Mouse (Mus musculus) layer of hippocampus, adult 2 months (tissue): ENCODE measurements around the gene Igf2bp3. TPM values are rescaled to one million over a fixed set of nuclear protein-coding genes. Genes with fewer than 3 reads are reported as not detected.
A peak's percentile ranks its signal among the peaks of the same experiment; 100 is the strongest.

Source experiments
- DNase-seq, 2 experiments: peaks; one replicate each; pipeline ENCODE4 v3.0.0; 2022; ENCODE audit warnings: low spot score in 2 of 2
- H3K27ac ChIP-seq: fragments of 200-600 bp; 2 replicates; pipeline ENCODE4 v1.8.1; 2022
- H3K4me3 ChIP-seq: fragments of 200-600 bp; 2 replicates; pipeline ENCODE4 v1.8.1; 2022; ENCODE audit warnings: mild to moderate bottlenecking
- CTCF ChIP-seq: fragments of 200-600 bp; conservative IDR thresholded peaks from 2 replicates; pipeline ENCODE4 v1.8.1; 2022; ENCODE audit warnings: antibody characterized with exemption, mild to moderate bottlenecking, moderate library complexity
- total RNA-seq, 2 experiments: library from RNA; stranded (reverse); gene quantifications; 2 replicates each; pipeline ENCODE4 v1.2.3; 2021

Gene Igf2bp3
- total RNA-seq, 2 experiments from 2014 or later = not detected

DNA sequence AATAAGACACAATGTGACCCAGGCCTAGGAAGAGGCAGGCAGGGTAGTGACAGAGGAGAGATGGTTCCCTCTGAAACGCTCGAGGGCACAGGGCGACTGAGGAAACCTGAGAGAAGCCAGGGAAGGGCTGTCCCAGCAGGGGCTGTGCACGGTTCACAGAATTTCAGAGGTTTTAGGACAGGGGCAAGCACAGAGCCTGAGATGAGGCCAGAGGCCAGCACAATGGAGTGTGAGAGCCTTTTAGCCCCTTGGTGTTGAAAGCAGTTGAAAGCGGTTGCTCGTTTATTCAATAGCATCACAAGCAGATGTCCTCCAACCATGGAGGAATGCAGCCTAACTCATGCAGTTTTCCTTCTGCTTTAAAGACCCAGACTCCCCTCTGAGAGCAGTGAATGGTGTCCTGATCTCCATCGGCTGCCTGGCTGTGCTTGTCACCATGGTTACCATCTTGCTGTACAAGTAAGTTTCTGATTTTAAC lies 159.5 kb downstream of the Igf2bp3 start:
- DNase-seq = no peak
- TF ChIP-seq CTCF = no peak
- H3K27ac ChIP-seq = no peak overlapping the region

DNA sequence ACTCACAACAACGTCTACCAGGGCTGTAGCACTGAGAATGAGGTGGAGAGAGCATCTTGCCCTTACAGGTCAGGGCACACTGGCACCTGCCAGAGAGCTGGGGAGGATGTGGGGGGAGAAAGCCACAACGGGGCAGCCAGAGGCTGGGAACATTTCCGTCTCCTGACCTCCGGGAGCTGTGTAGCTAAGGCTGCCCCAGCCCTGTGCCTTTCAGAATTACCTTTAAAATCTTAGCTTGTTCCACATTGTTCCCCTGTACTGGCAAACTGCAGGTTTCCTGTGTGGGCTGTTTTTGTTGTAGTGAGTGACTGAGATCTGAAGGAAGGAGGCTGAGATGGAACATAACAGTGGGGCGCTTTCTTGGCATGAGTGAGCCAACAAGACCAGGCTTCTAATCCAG lies 162.6 kb downstream of the Igf2bp3 start:
- no peak overlapping the region for H3K27ac ChIP-seq
- DNase-seq = no peak
- no peak overlapping the region for H3K4me3 ChIP-seq
- no peak for TF ChIP-seq CTCF

More for the DNA sequence above, 159.5 kb downstream of the Igf2bp3 start:
- no peak overlapping the region for H3K4me3 ChIP-seq

DNA sequence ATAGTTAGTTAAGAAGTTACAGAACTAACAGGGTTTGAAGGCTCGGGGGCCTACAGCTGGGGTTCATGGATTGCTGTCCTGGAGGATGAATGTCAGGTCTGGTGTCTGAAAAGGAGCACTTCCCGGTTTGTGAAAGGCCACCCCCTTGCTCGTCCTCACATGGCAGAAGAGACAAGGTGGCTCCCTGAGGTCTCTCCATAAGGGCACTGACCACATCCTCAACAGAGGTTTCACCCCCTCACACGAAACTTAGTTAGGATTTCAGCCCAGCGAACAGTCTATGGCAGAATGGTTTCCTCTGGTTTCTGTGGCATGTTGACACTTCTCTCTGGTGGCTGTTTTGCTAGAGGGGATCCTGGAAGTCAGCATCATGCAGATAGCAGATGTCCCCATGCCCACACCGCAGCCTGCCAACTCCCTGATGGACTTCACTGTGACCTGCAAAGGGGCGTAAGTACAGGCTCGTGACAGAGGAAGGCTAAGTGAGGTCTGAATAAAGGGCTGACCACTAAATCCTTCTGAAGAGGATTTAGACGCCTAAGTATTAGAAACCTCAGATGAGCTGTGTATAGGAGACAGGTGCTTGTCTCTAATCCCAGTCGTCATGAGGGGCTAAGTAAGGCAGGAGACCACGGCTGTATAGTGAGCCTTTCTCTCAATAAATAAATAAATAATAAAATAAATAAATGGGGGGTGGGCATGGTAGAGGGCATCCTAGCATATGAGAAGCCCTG lies 163.9 kb downstream of the Igf2bp3 start:
- Histone ChIP-seq H3K4me3 (no peak overlapping the region), H3K27ac (no peak overlapping the region)
- DNase-seq = no peak
- no peak for TF ChIP-seq CTCF

DNA sequence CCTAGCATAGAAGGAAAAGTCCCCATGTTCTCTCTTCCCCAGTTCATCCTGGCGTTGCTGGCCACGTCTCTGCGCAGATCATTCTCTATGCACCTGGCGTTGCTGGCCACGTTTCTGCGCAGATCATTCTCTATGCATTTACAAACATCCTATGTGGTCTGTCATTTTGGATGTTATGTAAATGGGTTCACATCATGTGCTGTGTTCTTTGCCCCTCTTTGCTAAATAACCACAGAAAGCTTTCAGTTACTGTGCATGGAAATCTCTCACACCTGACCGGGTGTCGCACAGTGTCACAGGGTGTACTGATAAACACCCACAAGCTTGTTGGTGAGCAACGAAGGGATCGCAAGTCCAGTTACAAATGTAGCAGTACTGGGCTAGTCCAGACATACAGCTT lies 166.4 kb downstream of the Igf2bp3 start:
- Histone ChIP-seq H3K4me3 (no peak overlapping the region), H3K27ac (no peak overlapping the region)
- no peak for TF ChIP-seq CTCF
- no peak for DNase-seq

DNA sequence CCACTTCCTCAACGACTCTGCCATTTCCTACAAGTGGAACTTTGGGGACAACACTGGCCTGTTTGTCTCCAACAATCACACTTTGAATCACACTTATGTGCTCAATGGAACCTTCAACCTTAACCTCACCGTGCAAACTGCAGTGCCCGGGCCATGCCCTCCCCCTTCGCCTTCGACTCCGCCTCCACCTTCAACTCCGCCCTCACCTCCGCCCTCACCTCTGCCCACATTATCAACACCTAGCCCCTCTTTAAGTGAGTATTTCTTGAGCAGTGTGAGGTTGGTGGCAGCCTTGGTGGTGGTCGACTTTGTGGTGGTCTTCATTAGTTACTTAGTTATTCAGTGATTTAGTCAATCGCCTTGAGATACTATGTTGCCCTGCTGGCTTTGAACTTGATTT lies 166.9 kb downstream of the Igf2bp3 start:
- DNase-seq = no peak
- Histone ChIP-seq H3K4me3 (no peak overlapping the region), H3K27ac (no peak overlapping the region)
- no peak for TF ChIP-seq CTCF

DNA sequence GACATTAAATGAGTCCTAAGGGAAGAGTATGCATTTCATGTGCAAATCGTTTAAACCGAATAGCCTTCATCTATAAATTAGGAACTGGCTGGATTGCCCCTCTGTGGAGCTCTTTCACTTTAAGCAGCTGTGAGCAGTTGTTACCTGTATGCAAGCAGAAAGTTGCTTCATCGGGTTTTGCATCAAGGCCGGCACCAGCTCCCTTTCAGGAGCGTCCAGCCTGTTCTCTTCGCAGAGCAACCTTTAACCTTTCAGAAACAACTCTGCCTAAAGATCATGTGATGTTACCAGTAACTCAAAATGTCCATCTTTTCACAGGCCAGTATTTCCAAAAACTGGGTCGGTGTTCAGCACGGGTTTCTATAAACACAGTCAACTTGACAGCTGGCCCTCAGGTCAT lies 167.8 kb downstream of the Igf2bp3 start:
- Histone ChIP-seq H3K4me3 (no peak overlapping the region), H3K27ac (no peak overlapping the region)
- DNase-seq = no peak
- TF ChIP-seq CTCF = no peak

DNA sequence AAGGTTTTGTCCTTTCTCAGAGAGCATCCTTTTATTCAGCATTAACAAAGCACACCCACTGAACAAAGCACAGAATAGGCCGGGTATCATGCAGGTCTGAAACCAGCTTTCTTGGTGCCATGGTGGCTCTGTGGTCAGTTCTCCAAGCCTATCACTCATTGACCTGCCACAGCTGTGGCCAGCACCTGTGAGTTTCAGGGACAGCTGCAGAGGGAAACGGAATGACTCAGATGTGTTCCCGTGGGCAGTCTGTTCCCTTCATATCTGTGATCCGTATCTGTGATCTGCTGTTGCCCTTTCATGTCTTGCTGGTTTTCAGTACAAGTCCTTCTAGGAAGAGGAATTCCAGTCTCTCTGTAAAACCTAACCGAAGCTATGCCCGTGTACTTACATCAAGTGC lies 168.3 kb downstream of the Igf2bp3 start:
- Histone ChIP-seq H3K4me3 (no peak overlapping the region), H3K27ac (no peak overlapping the region)
- TF ChIP-seq CTCF = no peak
- no peak for DNase-seq

DNA sequence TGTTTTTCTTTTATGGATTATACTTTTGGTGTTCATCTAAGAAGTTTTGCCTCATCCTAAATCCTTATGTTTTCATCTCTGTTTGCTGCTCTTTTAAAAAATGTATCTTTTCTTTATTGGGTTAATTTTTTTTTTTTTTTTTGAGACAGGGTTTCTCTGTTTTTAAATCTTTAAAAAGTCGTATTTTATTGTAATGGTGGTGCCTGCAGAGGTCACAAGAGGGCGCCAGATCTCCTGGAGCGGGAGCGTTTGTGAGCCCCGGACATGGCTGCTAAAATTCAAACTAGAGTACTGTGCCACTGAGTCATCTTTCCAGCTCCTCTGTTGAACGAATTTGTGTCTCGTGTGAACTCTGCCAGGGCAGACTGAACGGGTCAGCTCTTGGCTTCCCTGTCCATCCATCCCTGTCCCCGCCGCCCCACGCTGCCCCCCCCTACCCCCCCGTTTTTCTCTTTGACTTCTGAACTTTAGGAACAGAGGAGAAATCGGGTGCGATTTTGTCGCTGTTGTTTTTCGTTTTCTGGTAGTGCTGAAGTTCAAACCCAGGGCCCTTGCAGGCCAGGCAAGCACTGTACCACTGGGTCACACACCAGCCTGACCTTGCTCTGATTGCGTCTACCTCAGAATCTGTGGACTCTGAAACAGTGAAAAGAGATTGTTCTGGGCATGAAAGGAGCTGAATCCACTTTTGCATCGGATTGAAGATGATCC lies 175.1 kb downstream of the Igf2bp3 start:
- peak; percentile 86 for TF ChIP-seq CTCF
- Histone ChIP-seq H3K4me3 (peak overlapping the region; percentile 15; the same call in 1 of the 2 replicates), H3K27ac (no peak overlapping the region)
- peak; percentile 67 to 72 for DNase-seq

DNA sequence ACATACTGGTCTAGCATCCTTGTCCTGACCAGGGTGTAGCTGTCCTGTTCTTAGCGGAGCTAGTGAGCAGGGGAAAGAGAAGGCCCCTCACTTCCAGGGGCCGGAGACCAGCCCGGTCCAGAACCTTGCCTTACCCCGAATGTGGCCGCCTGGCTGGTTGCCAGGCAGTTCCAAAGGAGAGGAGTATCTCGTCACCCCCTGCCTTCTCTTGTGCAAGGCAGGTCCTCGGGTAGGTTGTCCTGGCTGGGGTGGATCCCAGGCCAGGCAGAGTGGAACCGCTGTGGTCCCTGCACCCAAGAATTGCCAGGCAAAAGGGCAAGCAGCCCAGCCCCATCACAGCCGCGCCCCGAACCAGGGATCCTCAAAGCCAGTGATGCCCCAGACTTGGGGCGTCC lies 177.5 kb downstream of the Igf2bp3 start:
- Histone ChIP-seq H3K4me3 (no peak overlapping the region), H3K27ac (no peak overlapping the region)
- TF ChIP-seq CTCF = no peak
- DNase-seq = no peak

DNA sequence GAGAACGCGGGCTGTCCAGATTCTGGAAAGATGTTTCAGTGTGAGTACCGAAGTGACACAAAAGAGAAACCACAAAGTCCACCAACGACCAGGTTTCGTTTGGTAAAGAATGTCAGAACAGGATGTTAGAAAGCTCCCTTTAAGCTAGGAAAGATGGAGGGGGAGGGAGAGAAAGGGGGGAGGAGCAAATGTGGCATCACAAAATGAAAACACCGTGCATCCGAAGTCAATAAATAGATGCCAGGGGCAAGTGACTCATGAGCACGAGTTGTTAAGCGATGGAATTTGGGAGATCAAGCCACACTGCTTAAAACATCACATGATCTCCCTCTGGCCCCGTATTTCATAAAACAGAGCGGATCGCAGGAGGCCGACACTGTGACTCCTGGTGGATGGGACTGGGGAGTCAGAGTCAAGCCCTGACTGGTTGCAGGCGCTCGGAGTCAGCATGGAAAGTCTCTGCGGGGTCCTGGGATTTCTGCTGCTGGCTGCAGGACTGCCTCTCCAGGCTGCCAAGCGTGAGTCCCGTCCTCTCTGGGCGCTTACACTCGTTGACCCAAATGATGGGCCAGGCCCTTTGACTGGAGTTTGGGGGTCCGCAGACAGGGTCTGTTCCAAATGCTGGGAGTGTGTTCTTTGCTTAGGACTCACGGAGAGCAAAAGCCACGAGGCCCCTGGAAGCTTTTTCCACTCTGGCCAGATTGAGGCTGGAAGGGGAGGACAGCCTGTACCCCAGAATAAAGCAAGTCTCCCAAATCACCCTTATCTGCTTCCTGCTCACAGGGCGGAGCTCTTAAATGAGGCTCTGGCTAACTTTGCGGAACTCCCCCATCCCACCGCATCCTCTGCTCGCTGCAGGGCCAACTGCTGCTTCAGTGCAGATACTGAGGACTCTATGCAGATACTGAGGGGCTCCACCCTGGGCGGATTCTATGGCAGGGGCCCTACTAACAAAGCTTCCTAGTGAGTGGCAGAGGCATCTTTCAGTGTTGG lies 178.2 kb downstream of the Igf2bp3 start, which contains the start of gene Gpnmb:
Gene Gpnmb, plus strand, starts transcription at position 272 of the 993 bp plus-strand sequence.
- H3K27ac ChIP-seq = no peak within 1 kb of the TSS
- TF ChIP-seq CTCF = no peak
- DNase-seq = no peak
- peak within 1 kb of the TSS; percentile 17; the same call in 1 of the 2 replicates for H3K4me3 ChIP-seq

Other genes with a start within 250 kb of the Igf2bp3 start
- gene Doxl2, start 240.0 kb downstream of the Igf2bp3 start, total RNA-seq = not detected
- not detected for gene Svs1, start 228.1 kb downstream of the Igf2bp3 start, total RNA-seq
- gene Gpnmb, start 178.4 kb downstream of the Igf2bp3 start, total RNA-seq = 1 to 10 TPM; 2.9 to 3.6 TPM
- gene Malsu1, start 141.2 kb downstream of the Igf2bp3 start, total RNA-seq = 10 to 100 TPM; 25.4 to 27.8 TPM
- 10 to 100 TPM; 69.9 to 86.9 TPM for gene Tra2a, start 49.1 kb upstream of the Igf2bp3 start, total RNA-seq
- 1 to 10 TPM; 9.3 to 9.9 TPM for gene Ccdc126, start 104.3 kb upstream of the Igf2bp3 start, total RNA-seq
- gene Fam221a, start 152.8 kb upstream of the Igf2bp3 start, total RNA-seq = 1 to 10 TPM in 1 of 2 experiments, under 1 TPM in 1; 0.91 to 1.0 TPM
- 1 to 10 TPM; 1.1 to 1.2 TPM for gene Stk31, start 180.6 kb upstream of the Igf2bp3 start, total RNA-seq